Mouse (Mus musculus): ENCODE results near the gene Isl2. TPM values are rescaled to one million over a fixed set of nuclear protein-coding genes. Genes with fewer than 3 reads are reported as not detected.

Gene Isl2
- polyA plus RNA-seq (2014; fragmentation: Nextera tagmentation; extraction: Ambion mirVana) = not detected in 2 replicates

GRCm38 (mm10) chr9:55538377-55538776 lies at the start of gene Isl2:
Gene Isl2 (plus strand): TSS chr9:55538672.
- H3K27ac ChIP-seq (ENCODE audit: low read depth, low read length) = no peak within 1 kb of the TSS
- peaks cover 69% of the 10 kb centered on the region for H3K27me3 ChIP-seq (ENCODE audit: control insufficient read depth, insufficient read depth, low read length)
- 11% methylated on average over 4 of the region's 4 CpGs for WGBS
- no peaks in the 10 kb centered on the region for H3K9me3 ChIP-seq (ENCODE audit: control insufficient read depth, low read length)
- H3K4me1 ChIP-seq (ENCODE audit: control insufficient read depth, insufficient read depth, low read length) = peaks cover 20% of the 10 kb centered on the region; the same call in 1 of the 2 replicates
- H3K36me3 ChIP-seq (ENCODE audit: control insufficient read depth, insufficient read depth, low read length) = no peaks in the 10 kb centered on the region
- no peak within 1 kb of the TSS for H3K4me2 ChIP-seq (replicated peaks; ENCODE audit: low read depth, low read length)
- ATAC-seq (ENCODE audit: low FRiP score, low TSS enrichment) = no peak
- H3K4me3 ChIP-seq (ENCODE audit: low read length) = peak within 1 kb of the TSS; percentile 4
- H3K9ac ChIP-seq (ENCODE audit: low read depth, low read length) = no peak within 1 kb of the TSS

DNA sequence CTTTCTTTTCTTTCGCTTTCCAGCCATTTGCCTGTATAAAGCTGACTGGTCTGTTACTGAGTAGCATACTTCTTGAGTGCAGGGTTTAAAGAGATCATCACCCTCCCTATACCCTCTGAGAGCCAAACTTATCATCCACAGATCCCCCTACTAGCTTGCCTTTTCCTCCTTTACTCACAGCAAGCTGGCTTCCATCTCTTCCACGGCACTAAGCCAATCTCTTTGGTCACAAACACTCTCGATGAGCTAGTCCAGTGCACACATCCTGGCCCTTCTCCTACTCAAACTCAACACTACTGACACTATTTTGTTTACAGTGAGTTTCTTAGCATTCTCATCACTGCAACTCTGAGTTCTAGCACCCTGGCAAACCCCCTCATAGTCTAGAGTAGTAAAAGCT lies 30.6 kb upstream of the Isl2 start:
- no peak for ATAC-seq (ENCODE audit: low FRiP score, low TSS enrichment)
- no peak overlapping the region for H3K9ac ChIP-seq (ENCODE audit: low read depth, low read length)
- WGBS = 84% methylated on average over 3 of the region's 3 CpGs
- H3K27me3 ChIP-seq (ENCODE audit: control insufficient read depth, insufficient read depth, low read length) = no peaks in the 10 kb centered on the region
- no peak overlapping the region for H3K4me3 ChIP-seq (ENCODE audit: low read length)
- H3K36me3 ChIP-seq (ENCODE audit: control insufficient read depth, insufficient read depth, low read length) = 0 out of 2 replicates have a peak, but pooled peaks cover 3% of the 10 kb centered on the region
- peaks cover 11% of the 10 kb centered on the region; the same call in 1 of the 2 replicates for H3K4me1 ChIP-seq (ENCODE audit: control insufficient read depth, insufficient read depth, low read length)
- H3K27ac ChIP-seq (ENCODE audit: low read depth, low read length) = no peak overlapping the region
- H3K4me2 ChIP-seq (replicated peaks; ENCODE audit: low read depth, low read length) = no peak overlapping the region
- no peaks in the 10 kb centered on the region for H3K9me3 ChIP-seq (ENCODE audit: control insufficient read depth, low read length)

GRCm38 (mm10) chr9:55508701-55509100 lies 29.8 kb upstream of the Isl2 start:
- Histone ChIP-seq H3K9me3 (ENCODE audit: control insufficient read depth, low read length) (no peaks in the 10 kb centered on the region), H3K27me3 (ENCODE audit: control insufficient read depth, insufficient read depth, low read length) (no peaks in the 10 kb centered on the region; the same call in 1 of the 2 replicates), H3K9ac (ENCODE audit: low read depth, low read length) (no peak overlapping the region), H3K36me3 (ENCODE audit: control insufficient read depth, insufficient read depth, low read length) (0 out of 2 replicates have a peak, but pooled peaks cover 3% of the 10 kb centered on the region), H3K27ac (ENCODE audit: low read depth, low read length) (no peak overlapping the region), H3K4me2 (replicated peaks; ENCODE audit: low read depth, low read length) (no peak overlapping the region), H3K4me3 (ENCODE audit: low read length) (no peak overlapping the region), H3K4me1 (ENCODE audit: control insufficient read depth, insufficient read depth, low read length) (peaks cover 11% of the 10 kb centered on the region; the same call in 1 of the 2 replicates)
- ATAC-seq (ENCODE audit: low FRiP score, low TSS enrichment) = no peak
- 87% methylated on average over 4 of the region's 4 CpGs for WGBS

DNA sequence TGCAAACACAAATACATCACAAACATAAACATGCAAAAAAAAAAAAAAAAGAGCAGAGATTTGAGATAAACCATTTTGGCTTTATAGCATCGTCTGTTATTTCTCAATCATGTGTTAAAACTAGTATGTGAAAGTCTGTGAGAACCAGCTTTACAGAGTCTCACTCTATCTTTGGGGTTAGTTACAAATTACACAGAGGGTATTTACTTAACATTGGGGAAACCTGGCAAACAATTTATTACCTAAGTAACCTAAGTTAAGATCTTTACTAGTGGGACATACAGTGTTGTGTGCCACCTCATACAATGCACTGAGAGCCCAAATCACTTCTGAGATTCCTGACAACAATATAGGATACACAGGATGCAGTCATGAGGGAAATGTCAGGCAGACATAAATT lies 28.7 kb upstream of the Isl2 start:
- H3K4me1 ChIP-seq (ENCODE audit: control insufficient read depth, insufficient read depth, low read length) = peaks cover 11% of the 10 kb centered on the region; the same call in 1 of the 2 replicates
- no peak overlapping the region for H3K9ac ChIP-seq (ENCODE audit: low read depth, low read length)
- WGBS = 88% methylated on average over 1 of the region's 1 CpGs
- H3K4me2 ChIP-seq (replicated peaks; ENCODE audit: low read depth, low read length) = no peak overlapping the region; the same call in 1 of the 2 replicates
- H3K27ac ChIP-seq (ENCODE audit: low read depth, low read length) = no peak overlapping the region
- peaks cover 3% of the 10 kb centered on the region; the same call in 1 of the 2 replicates for H3K27me3 ChIP-seq (ENCODE audit: control insufficient read depth, insufficient read depth, low read length)
- ATAC-seq (ENCODE audit: low FRiP score, low TSS enrichment) = no peak
- H3K36me3 ChIP-seq (ENCODE audit: control insufficient read depth, insufficient read depth, low read length) = 0 out of 2 replicates have a peak, but pooled peaks cover 3% of the 10 kb centered on the region
- H3K9me3 ChIP-seq (ENCODE audit: control insufficient read depth, low read length) = no peaks in the 10 kb centered on the region
- no peak overlapping the region for H3K4me3 ChIP-seq (ENCODE audit: low read length)

GRCm38 (mm10) chr9:55510651-55511235 lies 27.7 kb upstream of the Isl2 start:
- no peak overlapping the region for H3K27ac ChIP-seq (ENCODE audit: low read depth, low read length)
- ATAC-seq (ENCODE audit: low FRiP score, low TSS enrichment) = no peak
- H3K9ac ChIP-seq (ENCODE audit: low read depth, low read length) = peak overlapping the region; percentile 93; the same call in 1 of the 2 replicates

DNA sequence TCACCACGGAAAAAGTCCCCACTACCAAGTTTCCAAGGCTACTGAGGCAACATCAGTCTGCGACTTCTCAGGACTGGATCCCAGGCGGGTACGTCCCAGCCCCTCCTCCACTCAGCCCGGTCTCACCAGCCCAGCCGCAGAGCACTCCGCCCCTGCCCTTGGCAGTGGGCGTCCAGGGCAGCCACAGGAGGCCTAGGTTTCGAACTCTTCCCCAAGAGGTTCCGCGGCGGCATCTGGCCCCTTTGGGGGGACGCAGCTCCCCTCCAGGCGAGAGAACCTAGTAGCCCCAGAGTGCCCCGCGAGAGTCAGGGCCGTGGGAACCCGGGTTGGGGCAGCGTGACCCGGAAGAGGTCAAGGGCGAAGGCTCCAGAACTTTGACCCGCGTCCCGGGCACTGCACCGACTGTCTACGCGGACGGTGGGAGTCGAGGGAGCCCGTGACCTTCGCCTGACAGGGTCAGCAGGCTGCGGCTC lies 26.9 kb upstream of the Isl2 start:
- Histone ChIP-seq H3K4me1 (ENCODE audit: control insufficient read depth, insufficient read depth, low read length) (peaks cover 11% of the 10 kb centered on the region; the same call in 1 of the 2 replicates), H3K27me3 (ENCODE audit: control insufficient read depth, insufficient read depth, low read length) (peaks cover 3% of the 10 kb centered on the region; the same call in 1 of the 2 replicates), H3K4me2 (replicated peaks; ENCODE audit: low read depth, low read length) (peak overlapping the region; percentile 76), H3K9me3 (ENCODE audit: control insufficient read depth, low read length) (no peaks in the 10 kb centered on the region), H3K27ac (ENCODE audit: low read depth, low read length) (peak overlapping the region; percentile 85), H3K9ac (ENCODE audit: low read depth, low read length) (peak overlapping the region; percentile 93), H3K4me3 (ENCODE audit: low read length) (peak overlapping the region; percentile 96), H3K36me3 (ENCODE audit: control insufficient read depth, insufficient read depth, low read length) (no peaks in the 10 kb centered on the region)
- ATAC-seq (ENCODE audit: low FRiP score, low TSS enrichment) = peak; percentile 79
- under 1% methylated on average over 31 of the region's 32 CpGs for WGBS

More at GRCm38 (mm10) chr9:55510651-55511235, 27.7 kb upstream of the Isl2 start:
- Histone ChIP-seq H3K4me3 (ENCODE audit: low read length) (peak overlapping the region; percentile 96; the same call in 1 of the 2 replicates), H3K4me2 (replicated peaks; ENCODE audit: low read depth, low read length) (peak overlapping the region; percentile 76), H3K9me3 (ENCODE audit: control insufficient read depth, low read length) (no peaks in the 10 kb centered on the region), H3K36me3 (ENCODE audit: control insufficient read depth, insufficient read depth, low read length) (0 out of 2 replicates have a peak, but pooled peaks cover under 1% of the 10 kb centered on the region), H3K4me1 (ENCODE audit: control insufficient read depth, insufficient read depth, low read length) (peaks cover 11% of the 10 kb centered on the region; the same call in 1 of the 2 replicates), H3K27me3 (ENCODE audit: control insufficient read depth, insufficient read depth, low read length) (peaks cover 3% of the 10 kb centered on the region; the same call in 1 of the 2 replicates)
- WGBS = 83% methylated on average over 10 of the region's 10 CpGs

DNA sequence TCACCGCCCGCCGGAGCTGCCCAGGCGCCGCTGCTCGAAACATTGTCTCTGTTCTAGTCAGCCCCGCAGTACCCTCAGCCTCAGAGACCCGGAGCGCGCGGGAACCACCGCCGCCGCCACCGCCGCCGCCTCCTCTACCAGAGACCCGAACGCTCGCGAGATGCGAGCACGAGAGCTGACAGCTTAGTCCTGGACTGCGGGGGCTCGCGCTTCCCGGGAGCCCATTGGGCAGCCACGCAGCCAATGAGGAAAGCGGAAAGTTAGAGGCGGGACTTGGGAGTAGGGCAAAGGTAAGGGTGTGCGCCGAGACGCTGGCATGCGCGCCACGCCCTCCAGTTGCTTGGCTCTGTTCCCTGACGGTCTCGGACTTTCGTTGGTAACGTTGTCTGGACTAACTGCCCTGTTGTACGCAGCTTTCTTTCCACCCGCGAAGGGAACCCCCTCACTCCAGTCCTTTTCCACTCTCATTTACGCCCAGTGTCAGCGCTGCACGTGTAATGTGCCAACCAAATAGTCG lies 26.4 kb upstream of the Isl2 start, which contains the start of gene Etfa:
TSS of gene Etfa (minus strand) at position 217 of the 517 bp plus-strand sequence.
- Histone ChIP-seq H3K9me3 (ENCODE audit: control insufficient read depth, low read length) (no peaks in the 10 kb centered on the region), H3K27ac (ENCODE audit: low read depth, low read length) (peak within 1 kb of the TSS; percentile 85), H3K4me2 (replicated peaks; ENCODE audit: low read depth, low read length) (peak within 1 kb of the TSS; percentile 76), H3K9ac (ENCODE audit: low read depth, low read length) (peak within 1 kb of the TSS; percentile 93), H3K27me3 (ENCODE audit: control insufficient read depth, insufficient read depth, low read length) (peaks cover 3% of the 10 kb centered on the region; the same call in 1 of the 2 replicates), H3K4me3 (ENCODE audit: low read length) (peak within 1 kb of the TSS; percentile 96), H3K36me3 (ENCODE audit: control insufficient read depth, insufficient read depth, low read length) (no peaks in the 10 kb centered on the region), H3K4me1 (ENCODE audit: control insufficient read depth, insufficient read depth, low read length) (peaks cover 11% of the 10 kb centered on the region; the same call in 1 of the 2 replicates)
- WGBS = under 1% methylated on average over 47 of the region's 47 CpGs
- ATAC-seq (ENCODE audit: low FRiP score, low TSS enrichment) = peak; percentile 99

- H3K36me3 ChIP-seq (ENCODE audit: control insufficient read depth, insufficient read depth, low read length) = no peaks in the 10 kb centered on the region
- WGBS = 46% methylated on average over 4 of the region's 4 CpGs
- H3K4me2 ChIP-seq (replicated peaks; ENCODE audit: low read depth, low read length) = no peak overlapping the region
- no peaks in the 10 kb centered on the region for H3K27me3 ChIP-seq (ENCODE audit: control insufficient read depth, insufficient read depth, low read length)
- no peaks in the 10 kb centered on the region for H3K9me3 ChIP-seq (ENCODE audit: control insufficient read depth, low read length)
- no peak for ATAC-seq (ENCODE audit: low FRiP score, low TSS enrichment)
- no peak overlapping the region for H3K9ac ChIP-seq (ENCODE audit: low read depth, low read length)
- H3K4me3 ChIP-seq (ENCODE audit: low read length) = no peak overlapping the region
- H3K27ac ChIP-seq (ENCODE audit: low read depth, low read length) = no peak overlapping the region
- no peaks in the 10 kb centered on the region for H3K4me1 ChIP-seq (ENCODE audit: control insufficient read depth, insufficient read depth, low read length)
Observed at GRCm38 (mm10) chr9:55525716-55526115, 12.8 kb upstream of the Isl2 start.

GRCm38 (mm10) chr9:55535907-55536306 lies 2.6 kb upstream of the Isl2 start:
- no peak overlapping the region for H3K27ac ChIP-seq (ENCODE audit: low read depth, low read length)
- H3K9ac ChIP-seq (ENCODE audit: low read depth, low read length) = no peak overlapping the region
- H3K4me1 ChIP-seq (ENCODE audit: control insufficient read depth, insufficient read depth, low read length) = 0 out of 2 replicates have a peak, but pooled peaks cover 8% of the 10 kb centered on the region
- WGBS = 20% methylated on average over 3 of the region's 3 CpGs
- H3K4me2 ChIP-seq (replicated peaks; ENCODE audit: low read depth, low read length) = no peak overlapping the region
- no peak overlapping the region for H3K4me3 ChIP-seq (ENCODE audit: low read length)
- H3K27me3 ChIP-seq (ENCODE audit: control insufficient read depth, insufficient read depth, low read length) = peaks cover 45% of the 10 kb centered on the region
- no peak for ATAC-seq (ENCODE audit: low FRiP score, low TSS enrichment)
- H3K9me3 ChIP-seq (ENCODE audit: control insufficient read depth, low read length) = no peaks in the 10 kb centered on the region
- H3K36me3 ChIP-seq (ENCODE audit: control insufficient read depth, insufficient read depth, low read length) = no peaks in the 10 kb centered on the region
